Comparison of ENCODE assay signal across 8 mouse cellular contexts in genomic region chr8:127552161-127552595, GRCm38 (mm10).
DNase-seq lines count a peak whose midpoint lies in the region; ATAC-seq and TF ChIP-seq lines count a peak whose summit lies in the region.

No protein-coding gene starts in this region.

- intact Hi-C loops in left cerebral cortex, adult 2 months (cut with DNase I), result no loop called here

- no peaks in the 10 kb centered on the region for H3K27me3 ChIP-seq in forebrain, embryonic 15.5 days
- H3K27me3 ChIP-seq in midbrain, embryonic 14.5 days (ENCODE audit: control insufficient read depth, insufficient read depth, low read length), result no peaks in the 10 kb centered on the region
- H3K27me3 ChIP-seq in heart, embryonic 12.5 days (replicated peaks), result no peaks in the 10 kb centered on the region

- DNase-seq in left cerebral cortex, adult 2 months (ENCODE audit: extremely low spot score in 1 of 2, low spot score in 2 of 2), result no peak
- DNase-seq in left cerebral cortex, adult 11 months (ENCODE audit: low spot score), result no peak
- DNase-seq in layer of hippocampus, postnatal 25 days (ENCODE audit: extremely low spot score in 1 of 2, low spot score in 1 of 2), result peak; percentile 14 to 19
- DNase-seq in midbrain, embryonic 14.5 days, result peak; percentile 61
- DNase-seq in lung, adult 18-20 months, result no peak
- DNase-seq in adrenal gland, adult 2 months, result no peak

- peaks cover 31% of the 10 kb centered on the region for H3K4me1 ChIP-seq in forebrain, embryonic 15.5 days
- H3K4me1 ChIP-seq in midbrain, embryonic 14.5 days (ENCODE audit: control insufficient read depth, insufficient read depth, low read length), result peaks cover 35% of the 10 kb centered on the region
- H3K4me1 ChIP-seq in heart, embryonic 12.5 days (replicated peaks), result peaks cover 8% of the 10 kb centered on the region; the same call in 1 of the 2 replicates

- peak overlapping the region; percentile 35 for H3K4me2 ChIP-seq in forebrain, embryonic 15.5 days (replicated peaks)
- H3K4me2 ChIP-seq in midbrain, embryonic 14.5 days (ENCODE audit: low read length), result peak overlapping the region; percentile 12; the same call in 1 of the 2 replicates
- no peak overlapping the region for H3K4me2 ChIP-seq in heart, embryonic 12.5 days

- H3K4me3 ChIP-seq in left cerebral cortex, adult 2 months, result peak overlapping the region; percentile 31
- H3K4me3 ChIP-seq in forebrain, embryonic 15.5 days, result peak overlapping the region; percentile 1; the same call in 1 of the 2 replicates
- no peak overlapping the region for H3K4me3 ChIP-seq in midbrain, embryonic 14.5 days (replicated peaks; ENCODE audit: low read depth, low read length)
- H3K4me3 ChIP-seq in heart, embryonic 12.5 days, result no peak overlapping the region

- WGBS in forebrain, embryonic 15.5 days, result 20% methylated on average over 11 of the region's 11 CpGs
- 37% methylated on average over 11 of the region's 11 CpGs for WGBS in midbrain, embryonic 14.5 days
- WGBS in heart, embryonic 12.5 days, result 61% methylated on average over 11 of the region's 11 CpGs

- H3K9ac ChIP-seq in forebrain, embryonic 15.5 days (replicated peaks), result peak overlapping the region; percentile 7; the same call in 1 of the 2 replicates
- no peak overlapping the region for H3K9ac ChIP-seq in midbrain, embryonic 14.5 days (replicated peaks; ENCODE audit: low read length)
- H3K9ac ChIP-seq in heart, embryonic 12.5 days, result no peak overlapping the region

- TF ChIP-seq CTCF in left cerebral cortex, adult 2 months (IDR thresholded peaks at IDR 0.05), result peak; percentile 37

- peak; percentile 64 for ATAC-seq in forebrain, embryonic 15.5 days (replicated peaks)
- peak; percentile 58; the same call in 1 of the 2 replicates for ATAC-seq in midbrain, embryonic 14.5 days (ENCODE audit: low FRiP score, low TSS enrichment)
- ATAC-seq in heart, embryonic 12.5 days (ENCODE audit: insufficient number of reproducible peaks, low FRiP score), result no peak

- H3K27ac ChIP-seq in left cerebral cortex, adult 2 months, result no peak overlapping the region
- H3K27ac ChIP-seq in forebrain, embryonic 15.5 days (replicated peaks), result peak overlapping the region; percentile 75
- H3K27ac ChIP-seq in midbrain, embryonic 14.5 days (replicated peaks; ENCODE audit: low read depth, low read length), result peak overlapping the region; percentile 42; the same call in 1 of the 2 replicates
- H3K27ac ChIP-seq in heart, embryonic 12.5 days (ENCODE audit: poor library complexity, severe bottlenecking), result no peak overlapping the region

- no peaks in the 10 kb centered on the region for H3K36me3 ChIP-seq in forebrain, embryonic 15.5 days
- no peaks in the 10 kb centered on the region for H3K36me3 ChIP-seq in midbrain, embryonic 14.5 days (ENCODE audit: control insufficient read depth, insufficient read depth, low read length)
- H3K36me3 ChIP-seq in heart, embryonic 12.5 days, result no peaks in the 10 kb centered on the region

- H3K9me3 ChIP-seq in forebrain, embryonic 15.5 days, result no peaks in the 10 kb centered on the region
- H3K9me3 ChIP-seq in midbrain, embryonic 14.5 days (ENCODE audit: control insufficient read depth, low read length), result no peaks in the 10 kb centered on the region
- no peaks in the 10 kb centered on the region for H3K9me3 ChIP-seq in heart, embryonic 12.5 days (replicated peaks)

Comparison
In these comparisons a context has a peak if more than half of its experiments do, and no peak if none do; other contexts are left out.
1. DNase-seq: peak in layer of hippocampus, postnatal 25 days (2 of 2) and midbrain, embryonic 14.5 days (single experiment); none in left cerebral cortex, adult 2 months (0 of 2), left cerebral cortex, adult 11 months (single experiment), lung, adult 18-20 months (0 of 2) and adrenal gland, adult 2 months (single experiment).
2. H3K27ac ChIP-seq: peak in forebrain, embryonic 15.5 days (single experiment) and midbrain, embryonic 14.5 days (single experiment); none in left cerebral cortex, adult 2 months (single experiment) and heart, embryonic 12.5 days (single experiment).
3. H3K4me3 ChIP-seq: peak in left cerebral cortex, adult 2 months (single experiment) and forebrain, embryonic 15.5 days (single experiment); none in midbrain, embryonic 14.5 days (single experiment) and heart, embryonic 12.5 days (single experiment).